Mouse (Mus musculus) kidney, adult 2 months (tissue): ENCODE data around the gene Nhsl2. TPM values are rescaled to one million over a fixed set of nuclear protein-coding genes. Genes with fewer than 3 reads are reported as not detected.

Source experiments
- DNase-seq: peaks from one replicate; pipeline ENCODE4 v3.0.0; 2021
- H3K27ac ChIP-seq: fragments of 200-500 bp; 2 replicates; pipeline ENCODE4 v1.5.1; 2012; ENCODE audit warnings: low read depth, low read length, control low read depth, inconsistent platforms; ENCODE audit not compliant: insufficient read depth
- H3K27me3 ChIP-seq: fragments of 200-500 bp; replicated peaks from 2 replicates; pipeline ENCODE4 v1.6.1; 2012; ENCODE audit warnings: mild to moderate bottlenecking, moderate library complexity, low read length, inconsistent platforms; ENCODE audit not compliant: control insufficient read depth, insufficient read depth
- H3K36me3 ChIP-seq: fragments of 200-500 bp; 2 replicates; pipeline ENCODE4 v1.6.1; 2012; ENCODE audit warnings: mild to moderate bottlenecking, moderate library complexity, low read length, inconsistent platforms; ENCODE audit not compliant: control insufficient read depth, insufficient read depth
- H3K4me1 ChIP-seq: fragments of 200-500 bp; 2 replicates; pipeline ENCODE4 v1.6.1; 2011; ENCODE audit warnings: low read length; ENCODE audit not compliant: control insufficient read depth, insufficient read depth
- H3K4me3 ChIP-seq: fragments of 200-500 bp; 2 replicates; pipeline ENCODE4 v1.5.1; 2011; ENCODE audit warnings: mild to moderate bottlenecking, low read depth, low read length, control low read depth; ENCODE audit not compliant: insufficient read depth
- CTCF ChIP-seq: fragments of 200-500 bp; conservative IDR thresholded peaks from 2 replicates; pipeline ENCODE4 v1.5.1; 2011; ENCODE audit warnings: low read depth, mild to moderate bottlenecking, control low read depth, low read length, moderate library complexity, mixed read lengths; ENCODE audit not compliant: insufficient read depth, insufficient read length
- POLR2A ChIP-seq: fragments of 200-500 bp; IDR thresholded peaks from one replicate; pipeline ENCODE4 v1.6.1; 2011; ENCODE audit warnings: low read depth, low read length, control low read depth
- WGBS: fragments of 180-500 bp; shearing (Covaris S2); methylation state at CpG from one replicate; pipeline ENCODE4 v1.1.7; 2018; 5-methylcytosine and 5-hydroxymethylcytosine counted together
- polyA plus RNA-seq: library from polyadenylated mRNA; depleted of rRNA; stranded (reverse); fragments of >200 nt; gene quantifications from 2 replicates; pipeline ENCODE4 v1.2.3, GENCODE M21; 2012

Gene Nhsl2
- polyA plus RNA-seq, 1 experiment = 4.0 TPM

DNA sequence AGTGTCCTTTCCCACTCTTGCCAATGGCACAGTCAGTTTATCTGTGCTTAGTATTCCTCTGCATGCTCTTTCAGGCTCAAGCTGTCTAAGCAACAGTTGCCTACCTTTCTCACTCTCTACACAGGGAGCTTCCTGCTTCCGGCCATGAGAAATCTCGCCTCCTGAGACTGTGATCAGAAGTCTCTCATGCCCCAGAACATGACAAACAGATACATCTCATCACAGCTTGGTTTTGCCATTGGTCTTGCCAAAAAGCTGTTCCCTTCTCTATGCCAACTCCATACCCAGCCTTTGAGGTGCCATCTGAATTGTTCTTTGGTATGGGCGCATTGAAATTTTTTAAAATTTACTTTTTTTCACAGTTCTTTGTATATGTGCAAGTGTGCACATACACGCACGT, 90.3 kb downstream of the Nhsl2 start:
- H3K4me1 ChIP-seq = peaks cover 7% of the 10 kb centered on the region
- H3K27me3 ChIP-seq = no peaks in the 10 kb centered on the region
- H3K27ac ChIP-seq = no peak overlapping the region
- 90% methylated on average over 5 of the region's 5 CpGs for WGBS
- no peak for DNase-seq
- no peaks in the 10 kb centered on the region for H3K36me3 ChIP-seq
- H3K4me3 ChIP-seq = no peak overlapping the region
- TF ChIP-seq CTCF (no peak), POLR2A (no peak)

DNA sequence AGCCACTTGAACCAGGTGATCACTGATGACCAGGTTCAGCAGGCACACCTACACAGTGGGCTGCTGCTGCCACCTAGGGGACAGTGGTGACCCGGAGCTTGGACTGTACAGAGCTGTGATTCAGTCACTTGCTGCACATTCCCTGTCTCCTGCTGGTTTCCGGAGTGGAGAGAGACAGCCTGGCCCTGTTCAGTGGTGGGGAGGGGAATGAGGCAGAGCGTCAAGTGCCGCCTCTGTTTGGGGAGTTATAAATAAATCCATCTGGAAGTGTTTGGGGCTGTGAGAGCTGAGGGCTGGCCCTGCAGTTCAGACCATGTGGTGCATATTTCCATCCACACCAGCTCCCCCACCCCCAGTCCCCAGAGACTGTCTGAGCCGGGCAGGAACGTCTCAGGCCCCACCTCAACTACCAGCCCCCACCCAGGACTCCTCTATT, 93.3 kb downstream of the Nhsl2 start:
- 0% methylated on average over 6 of the region's 6 CpGs for WGBS
- TF ChIP-seq CTCF (peak; percentile 87), POLR2A (no peak)
- no peak overlapping the region for H3K4me3 ChIP-seq
- peaks cover 15% of the 10 kb centered on the region for H3K4me1 ChIP-seq
- H3K27me3 ChIP-seq = no peaks in the 10 kb centered on the region
- no peaks in the 10 kb centered on the region for H3K36me3 ChIP-seq
- no peak overlapping the region for H3K27ac ChIP-seq
- DNase-seq = peak; percentile 83

DNA sequence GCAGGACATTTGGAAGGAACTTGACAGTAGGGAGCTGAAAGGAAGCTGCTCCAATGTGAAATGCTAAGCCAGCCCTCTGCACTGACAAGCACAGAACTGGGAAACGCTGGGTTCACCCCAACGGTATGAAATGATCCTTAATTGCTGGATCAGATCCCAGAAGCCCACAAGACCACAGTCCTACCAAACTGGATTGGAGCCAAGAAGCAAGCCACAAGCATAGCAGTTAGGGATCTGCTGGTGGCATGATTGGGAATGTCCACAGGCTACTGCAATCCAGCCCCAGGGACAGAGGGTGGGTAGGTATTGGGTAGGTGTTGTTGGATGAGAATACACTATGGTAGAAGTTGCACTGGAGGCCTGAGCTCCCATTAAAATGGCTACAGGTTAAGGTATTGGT, 94.6 kb downstream of the Nhsl2 start:
- Histone ChIP-seq H3K36me3 (no peaks in the 10 kb centered on the region), H3K4me1 (peaks cover 15% of the 10 kb centered on the region), H3K27ac (0 out of 2 replicates have a peak overlapping the region, but pooled peaks have one; percentile 20), H3K4me3 (no peak overlapping the region), H3K27me3 (no peaks in the 10 kb centered on the region)
- peak; percentile 7 for DNase-seq
- no peak for TF ChIP-seq CTCF
- 20% methylated on average over 2 of the region's 2 CpGs for WGBS

DNA sequence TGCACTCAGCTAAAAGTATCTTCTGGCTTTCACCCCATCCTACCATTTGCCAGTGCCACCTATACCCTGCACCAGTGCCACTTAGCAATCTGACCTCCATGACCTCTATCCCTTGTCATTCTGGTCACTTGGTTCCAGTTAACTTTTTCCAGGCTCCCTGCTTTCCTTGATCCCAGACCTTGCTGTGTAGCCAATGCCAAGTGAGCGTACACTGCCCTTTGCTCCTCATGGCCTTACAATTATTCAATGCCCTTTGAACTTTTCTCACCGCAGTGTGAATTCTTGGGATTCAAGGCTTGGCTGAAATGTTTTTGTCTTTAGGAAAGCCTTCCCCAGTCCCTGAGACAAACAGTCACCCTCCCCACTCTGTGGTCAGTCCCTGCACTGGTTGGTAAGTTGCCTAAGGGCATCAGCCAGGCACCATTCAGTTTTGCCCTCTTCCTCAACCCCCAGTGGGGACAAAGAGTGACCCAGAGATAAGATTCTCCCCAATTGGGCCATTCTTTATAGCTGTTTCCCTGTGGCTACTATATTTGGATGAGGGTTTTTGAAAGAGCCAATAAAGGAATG, 95.7 kb downstream of the Nhsl2 start:
- Histone ChIP-seq H3K4me1 (peaks cover 15% of the 10 kb centered on the region), H3K4me3 (no peak overlapping the region), H3K36me3 (no peaks in the 10 kb centered on the region), H3K27ac (peak overlapping the region; percentile 75), H3K27me3 (no peaks in the 10 kb centered on the region)
- TF ChIP-seq POLR2A (no peak), CTCF (no peak)
- 33% methylated on average over 2 of the region's 2 CpGs for WGBS
- peak; percentile 87 for DNase-seq

DNA sequence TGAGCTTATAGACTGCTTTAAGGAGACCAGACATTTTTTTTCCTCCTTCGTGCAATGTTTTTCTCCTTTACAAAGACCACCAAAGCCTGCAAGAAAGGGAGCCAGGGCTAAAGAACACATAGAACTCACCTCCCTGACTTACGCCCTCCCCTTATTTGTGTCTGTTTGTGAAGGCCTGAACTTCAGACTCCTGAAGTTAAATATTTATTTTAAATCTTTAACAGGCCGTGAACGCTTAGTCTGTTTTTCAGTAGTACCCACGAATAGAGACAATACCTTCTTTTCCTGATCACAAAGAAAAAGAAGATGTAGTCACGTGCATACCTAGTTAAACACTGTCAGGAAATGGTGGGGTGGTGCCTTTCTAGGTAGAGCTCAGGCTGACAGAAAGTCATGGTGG, 103.3 kb downstream of the Nhsl2 start:
- peaks cover 14% of the 10 kb centered on the region; the same call in 1 of the 2 replicates for H3K4me1 ChIP-seq
- no peak overlapping the region for H3K27ac ChIP-seq
- H3K36me3 ChIP-seq = no peaks in the 10 kb centered on the region
- TF ChIP-seq CTCF = no peak
- no peak for TF ChIP-seq POLR2A
- DNase-seq = peak; percentile 63
- 53% methylated on average over 6 of the region's 6 CpGs for WGBS
- no peaks in the 10 kb centered on the region for H3K27me3 ChIP-seq
- no peak overlapping the region for H3K4me3 ChIP-seq

DNA sequence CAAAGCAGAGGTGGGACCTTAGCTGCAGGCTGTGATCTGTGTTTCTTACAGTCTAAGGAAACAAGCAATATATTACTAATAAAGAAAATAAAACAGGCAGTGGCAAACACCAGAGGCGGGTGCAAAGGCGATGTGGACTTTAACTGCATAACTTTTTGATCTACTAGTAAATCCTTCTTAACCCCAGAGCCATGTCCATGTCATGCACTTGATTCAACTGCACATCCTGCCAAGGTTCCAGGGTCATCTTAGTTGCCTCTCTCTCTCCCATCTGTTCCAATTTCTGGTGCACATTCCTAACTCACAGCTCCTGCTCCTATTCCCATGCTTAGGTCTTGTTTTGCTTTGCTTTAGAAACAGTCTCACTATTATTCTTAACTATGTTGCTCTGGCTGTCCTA, 104.1 kb downstream of the Nhsl2 start:
- Histone ChIP-seq H3K27me3 (no peaks in the 10 kb centered on the region), H3K4me1 (peaks cover 14% of the 10 kb centered on the region; the same call in 1 of the 2 replicates), H3K27ac (peak overlapping the region; percentile 99), H3K36me3 (no peaks in the 10 kb centered on the region), H3K4me3 (no peak overlapping the region)
- WGBS = 32% methylated on average over 2 of the region's 2 CpGs
- TF ChIP-seq POLR2A (no peak), CTCF (no peak)
- DNase-seq = peak; percentile 66

DNA sequence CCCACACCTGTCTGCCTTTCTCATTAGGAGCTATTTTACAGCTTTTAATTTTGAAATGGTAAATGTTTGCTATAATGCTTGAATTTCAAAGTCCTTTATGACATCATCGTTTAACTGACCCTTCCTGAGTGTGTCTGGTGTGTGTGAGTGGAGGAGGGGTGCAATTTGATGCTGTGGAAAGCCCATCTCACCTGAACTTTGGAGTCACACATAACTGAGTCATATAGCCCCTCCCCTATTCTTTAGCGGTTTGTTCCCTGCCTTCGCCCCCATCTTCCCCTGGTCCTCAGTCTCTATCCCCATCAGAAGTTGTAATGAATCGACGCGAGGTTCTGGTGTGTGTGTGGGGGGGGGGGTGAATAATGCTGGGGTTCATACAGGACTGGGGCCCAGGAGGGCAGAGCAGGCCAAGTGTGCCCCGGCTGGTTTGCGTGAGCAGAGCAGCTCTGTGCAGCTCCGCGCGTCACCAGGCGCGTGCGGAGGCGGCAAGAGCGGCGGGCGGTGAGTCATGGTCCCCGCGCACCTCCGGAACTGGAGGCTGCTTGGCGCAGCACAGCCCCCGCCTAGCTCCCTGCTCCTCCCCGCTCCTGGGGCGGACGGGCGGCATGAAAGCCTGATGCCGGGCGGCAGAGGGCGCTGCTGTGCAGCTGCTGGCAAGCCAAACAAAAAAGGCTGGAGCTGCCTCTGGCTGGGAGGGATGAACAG, 104.8 kb downstream of the Nhsl2 start:
- Histone ChIP-seq H3K4me3 (peak overlapping the region; percentile 35; the same call in 1 of the 2 replicates), H3K4me1 (peaks cover 14% of the 10 kb centered on the region; the same call in 1 of the 2 replicates), H3K36me3 (no peaks in the 10 kb centered on the region), H3K27ac (peak overlapping the region; percentile 99), H3K27me3 (no peaks in the 10 kb centered on the region)
- WGBS = 3% methylated on average over 30 of the region's 30 CpGs
- TF ChIP-seq POLR2A = no peak
- TF ChIP-seq CTCF = peak; percentile 75
- peak; percentile 92 for DNase-seq

DNA sequence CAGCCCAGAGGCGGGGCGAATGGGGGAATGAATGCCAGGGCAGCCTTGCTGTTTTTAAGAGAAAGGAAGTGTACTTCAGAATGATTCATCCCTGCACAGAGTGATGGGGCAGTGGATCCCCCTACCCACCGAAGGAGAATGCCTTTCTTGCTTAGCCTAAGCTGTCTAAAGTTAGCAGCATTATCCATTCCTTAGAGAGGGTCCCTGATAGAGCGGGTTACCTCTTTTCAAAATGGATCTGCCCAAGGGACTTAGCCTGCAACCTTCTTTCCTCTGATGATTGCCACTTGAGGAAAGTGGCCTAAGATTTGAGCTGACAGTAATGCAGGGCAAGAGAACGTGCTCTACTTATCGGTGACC, 105.3 kb downstream of the Nhsl2 start:
- WGBS = 36% methylated on average over 6 of the region's 6 CpGs
- TF ChIP-seq CTCF (no peak), POLR2A (no peak)
- no peak for DNase-seq
- H3K4me3 ChIP-seq = no peak overlapping the region
- no peak overlapping the region for H3K27ac ChIP-seq
- H3K36me3 ChIP-seq = no peaks in the 10 kb centered on the region
- peaks cover 14% of the 10 kb centered on the region; the same call in 1 of the 2 replicates for H3K4me1 ChIP-seq
- no peaks in the 10 kb centered on the region for H3K27me3 ChIP-seq
